Mouse (Mus musculus): Measurements from ENCODE around the gene Apip.

The Apip gene

GRCm38 (mm10) chr2:103102595-103102994 lies 29.1 kb downstream of the Apip start:
- DNase-seq (ENCODE audit: low spot score): no peak

- no peak for DNase-seq (ENCODE audit: low spot score)
Measured at GRCm38 (mm10) chr2:103106172-103106571, 32.7 kb downstream of the Apip start.

GRCm38 (mm10) chr2:103111669-103112068 lies 38.2 kb downstream of the Apip start:
- DNase-seq (ENCODE audit: low spot score): no peak

- no peak for DNase-seq (ENCODE audit: low spot score)
Measured at GRCm38 (mm10) chr2:103117212-103117611, 43.7 kb downstream of the Apip start.

GRCm38 (mm10) chr2:103118324-103119196 lies 45.1 kb downstream of the Apip start:
- peak; percentile 59 for DNase-seq (ENCODE audit: low spot score)

- DNase-seq (ENCODE audit: low spot score): no peak
Measured at GRCm38 (mm10) chr2:103119197-103119854, 45.9 kb downstream of the Apip start.

- no peak for DNase-seq (ENCODE audit: low spot score)
Measured at GRCm38 (mm10) chr2:103129676-103130075, 56.2 kb downstream of the Apip start.

- no peak for DNase-seq (ENCODE audit: low spot score)
Measured at GRCm38 (mm10) chr2:103131145-103131544, 57.7 kb downstream of the Apip start.

- DNase-seq (ENCODE audit: low spot score): no peak
Measured at GRCm38 (mm10) chr2:103138529-103139265, 65.2 kb downstream of the Apip start.

All from testis, postnatal 14 days (tissue).